Mouse (Mus musculus) 416B (cell line): ENCODE measurements at regions not wholly inside any gene's neighbourhood (a gene's known extent, or its start where the extent isn't known, plus 50 kb on each side); places are given as distances from the start of the nearest gene placed in this dataset.

ENCODE experiments used
- DNase-seq: peaks from one replicate; pipeline ENCODE4 v3.0.0; 2011; ENCODE audit warnings: low read depth

DNA sequence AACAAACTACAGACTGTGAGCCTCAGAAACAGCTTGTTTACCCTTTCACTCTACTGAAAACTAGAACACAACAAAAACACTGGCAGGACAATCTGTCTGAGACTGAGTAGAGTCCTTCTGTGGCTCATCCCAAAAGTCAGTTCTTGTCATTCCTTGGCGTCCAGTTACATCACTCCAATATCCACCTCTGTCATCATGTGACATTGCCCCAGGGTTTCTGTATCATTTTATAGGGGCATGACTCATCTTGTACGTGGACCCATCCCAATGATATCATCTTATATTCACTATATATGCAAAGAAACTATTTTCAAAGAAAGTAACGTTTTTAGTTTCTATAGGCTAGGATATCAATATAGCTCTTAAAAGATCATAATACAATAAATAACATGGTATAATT lies 152.3 kb downstream of the Dkk2 start:
- no peak for DNase-seq

DNA sequence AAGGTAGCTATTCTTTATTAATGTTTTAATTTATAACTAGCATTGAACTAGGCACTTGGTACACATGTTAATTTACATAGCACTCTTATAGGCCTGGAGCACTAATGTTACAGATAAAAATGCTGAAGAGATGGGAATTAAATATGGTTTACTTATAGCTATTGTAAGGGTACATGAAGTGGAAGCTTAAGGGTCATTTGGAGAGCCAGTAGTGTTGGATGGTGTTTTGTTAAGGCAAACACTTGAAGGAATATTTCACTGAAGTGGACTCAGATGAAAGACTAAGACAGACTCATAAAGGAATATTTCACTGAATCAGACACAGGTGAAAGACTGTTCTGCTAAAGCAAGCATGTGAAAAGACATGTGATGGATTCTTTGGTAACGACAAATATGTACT lies 172.7 kb downstream of the Dkk2 start:
- no peak for DNase-seq

DNA sequence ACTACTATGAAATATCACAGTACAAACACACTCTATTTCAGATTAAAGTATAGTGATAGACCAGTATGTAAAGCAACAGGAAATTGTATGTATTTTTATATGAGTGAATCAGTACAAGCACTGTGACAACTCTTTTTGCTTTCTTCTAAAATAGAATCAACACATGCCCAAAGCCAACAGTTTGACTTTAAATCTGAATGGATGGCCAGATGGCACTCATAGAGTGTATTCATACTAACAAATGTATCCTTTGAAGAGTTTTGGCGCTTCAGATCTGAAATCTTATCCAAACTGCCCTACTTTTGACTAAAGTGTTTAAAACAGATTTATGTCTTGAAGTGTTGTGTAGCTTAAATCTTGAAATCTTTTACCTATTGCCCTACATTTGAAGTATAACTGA lies 184.5 kb downstream of the Dkk2 start:
- DNase-seq, result no peak

DNA sequence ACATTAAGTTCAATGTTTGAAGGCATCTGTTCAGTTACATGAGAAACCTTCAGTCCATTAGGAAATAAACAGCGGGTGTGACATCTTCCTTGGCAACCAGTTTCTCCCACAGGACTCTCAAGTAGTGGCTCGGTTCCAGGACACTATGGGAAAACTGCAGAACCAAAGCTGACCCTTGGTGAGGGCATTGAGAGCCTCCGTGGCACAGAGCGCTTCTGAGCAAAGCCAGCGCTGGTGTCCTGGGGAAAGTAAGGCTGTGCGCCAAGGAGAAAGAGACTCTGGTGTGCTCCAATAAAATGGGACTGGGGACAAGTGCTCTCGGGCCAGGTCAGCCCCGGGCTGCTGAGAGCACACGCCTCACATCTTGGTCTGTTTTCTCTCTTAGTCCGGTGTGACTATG lies 189.7 kb downstream of the Dkk2 start:
- DNase-seq, result no peak

DNA sequence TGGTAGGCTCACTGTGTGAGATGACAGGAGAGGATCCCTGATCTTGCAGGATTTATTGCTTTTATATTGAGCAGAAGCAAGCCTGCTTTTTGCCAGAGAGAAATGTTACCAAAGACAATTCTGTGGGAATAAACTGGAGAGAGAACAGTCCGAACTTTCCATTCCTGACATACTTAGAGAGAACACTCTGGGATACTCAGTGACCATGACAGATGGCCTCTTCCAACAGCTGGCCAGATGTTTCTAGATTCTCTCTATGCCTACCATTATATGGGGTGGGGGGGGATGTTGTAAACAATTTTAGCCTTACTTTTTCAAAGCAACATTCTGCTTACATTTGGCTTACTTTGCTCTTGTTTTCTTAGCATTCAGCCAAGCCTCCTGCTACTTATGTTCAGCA lies 192.7 kb downstream of the Dkk2 start:
- DNase-seq, result no peak

DNA sequence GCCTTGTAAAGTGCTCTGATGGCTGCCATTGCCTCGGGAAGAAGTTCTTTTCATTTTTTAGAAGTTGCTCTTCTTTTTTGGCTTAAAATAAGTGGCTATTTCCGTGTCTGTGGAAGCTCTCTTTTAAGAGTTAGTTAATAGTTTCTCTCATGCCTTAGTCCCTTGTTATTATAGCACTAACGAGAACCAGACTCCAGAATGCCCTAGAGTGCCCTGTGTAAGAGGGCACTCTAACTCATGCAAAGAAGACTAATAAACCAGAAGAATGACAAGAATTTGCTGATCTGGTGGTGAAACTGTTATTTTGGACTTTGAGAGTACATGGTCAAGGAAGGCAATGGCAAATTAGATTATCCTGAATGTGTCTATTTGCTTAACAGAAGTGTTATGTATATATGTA lies 202.6 kb downstream of the Dkk2 start:
- DNase-seq, result no peak

DNA sequence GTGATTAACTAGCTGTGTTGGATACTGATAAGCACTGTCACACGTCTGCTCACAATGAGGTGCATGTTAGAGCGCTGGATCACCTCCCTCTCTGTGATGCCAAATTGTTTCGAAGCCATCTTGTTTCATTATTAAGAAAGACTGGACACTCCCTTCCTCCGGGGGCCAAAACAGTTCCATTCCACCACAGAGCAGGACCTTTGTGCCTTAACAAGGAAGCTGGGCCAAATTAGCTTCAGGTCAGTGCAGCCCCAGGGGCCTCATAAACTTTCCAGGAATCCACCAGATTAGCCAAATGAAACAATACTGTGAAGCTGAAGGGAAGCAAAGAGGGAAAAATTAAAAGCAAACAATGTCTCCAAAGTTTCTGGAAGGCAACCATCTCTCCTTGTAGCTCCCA lies 241.9 kb downstream of the Dkk2 start:
- DNase-seq, result no peak

DNA sequence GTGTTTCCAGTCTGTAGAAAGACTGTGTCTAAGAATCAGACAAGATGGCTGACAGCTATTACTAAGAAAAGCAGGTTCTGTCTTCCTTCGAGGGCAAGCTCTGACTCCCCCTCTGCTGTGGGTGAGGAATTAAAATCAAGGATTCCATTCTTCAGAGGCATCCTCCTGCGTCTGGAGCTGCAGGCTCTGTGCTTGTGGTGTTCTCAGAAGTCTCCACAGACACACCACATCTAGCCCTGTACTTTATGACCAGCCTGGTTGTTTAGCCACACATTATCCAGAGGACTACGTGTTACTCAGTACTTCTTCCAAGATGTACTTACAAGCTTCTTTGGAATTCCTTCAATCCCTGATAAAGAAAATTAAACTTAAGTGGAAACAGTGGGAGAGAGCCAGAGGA lies 258.5 kb downstream of the Dkk2 start:
- no peak for DNase-seq

DNA sequence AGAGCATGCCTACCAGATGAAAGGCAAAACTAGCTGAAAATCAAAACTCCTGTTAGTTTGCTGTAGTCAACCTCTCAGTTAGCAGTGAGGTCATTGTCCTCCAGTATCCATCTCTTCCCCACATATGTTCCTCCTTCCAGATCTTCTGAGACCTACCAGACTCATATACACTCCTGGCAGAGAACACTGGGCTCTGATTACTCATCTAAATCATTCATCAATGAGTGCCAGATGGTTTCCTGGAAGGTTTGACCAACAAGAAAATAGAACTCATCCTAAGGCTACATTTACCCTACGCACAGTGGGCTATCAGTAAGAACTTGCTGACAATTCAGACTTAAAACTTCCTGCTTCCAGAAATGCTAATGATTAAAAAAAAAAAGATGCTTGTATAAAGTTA lies 260.8 kb downstream of the Dkk2 start:
- no peak for DNase-seq

DNA sequence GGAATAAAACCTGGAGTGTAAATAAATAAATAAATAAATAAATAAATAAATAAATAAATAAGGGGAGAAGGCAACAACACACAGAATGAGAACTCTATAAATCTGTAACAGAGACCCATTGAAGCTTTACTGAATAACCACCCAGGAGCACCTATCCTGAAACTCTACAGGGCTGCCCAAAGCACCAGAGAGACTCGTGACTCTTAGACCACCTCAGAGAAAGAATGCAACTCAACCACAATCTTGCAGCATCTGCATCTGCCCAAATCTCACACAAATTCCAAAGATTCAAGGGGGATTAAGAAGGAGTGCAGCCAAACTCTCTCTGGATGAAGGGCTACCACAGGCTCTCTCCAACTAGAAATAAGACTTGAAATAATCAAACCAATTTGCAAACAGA lies 264.5 kb downstream of the Dkk2 start:
- no peak for DNase-seq

DNA sequence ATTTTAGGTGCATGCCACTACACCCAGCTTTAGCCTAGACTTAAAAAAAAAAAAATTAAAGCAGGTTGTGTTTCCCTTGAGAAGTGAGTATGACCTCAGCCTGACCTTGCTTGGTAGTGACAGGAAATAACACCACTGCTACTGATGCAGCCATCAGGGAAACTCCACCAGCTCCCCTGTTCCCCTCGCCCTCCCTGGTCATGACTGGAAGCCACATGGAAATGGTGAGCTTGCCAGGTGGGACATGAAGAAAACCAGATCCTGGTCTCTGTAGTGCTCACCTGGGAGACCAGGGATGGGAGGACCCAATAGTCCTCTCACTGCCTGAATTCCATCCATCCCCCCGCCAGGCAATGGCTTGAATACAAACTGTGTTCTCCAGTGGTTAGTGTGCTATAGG lies 268.1 kb downstream of the Dkk2 start:
- DNase-seq, result no peak

DNA sequence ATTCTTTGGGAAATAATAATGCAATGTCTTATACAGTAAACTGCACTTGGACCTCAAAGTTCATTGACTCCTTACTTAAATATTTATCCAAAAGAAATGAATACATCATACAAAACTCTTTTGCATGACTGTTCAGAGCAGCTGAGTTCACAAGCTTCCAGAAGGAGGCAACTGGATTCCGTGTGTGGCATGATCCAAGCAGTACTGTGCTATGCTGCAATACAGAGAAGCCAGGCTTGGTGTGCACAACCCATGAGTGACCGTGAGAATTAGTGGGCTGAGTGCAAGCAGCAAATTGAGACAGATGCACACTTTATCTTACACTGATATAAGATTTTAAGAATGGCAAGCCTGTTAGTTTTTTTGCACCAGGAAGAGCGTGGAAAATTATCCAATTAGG lies 270.0 kb upstream of the Gimd1 start:
- no peak for DNase-seq

DNA sequence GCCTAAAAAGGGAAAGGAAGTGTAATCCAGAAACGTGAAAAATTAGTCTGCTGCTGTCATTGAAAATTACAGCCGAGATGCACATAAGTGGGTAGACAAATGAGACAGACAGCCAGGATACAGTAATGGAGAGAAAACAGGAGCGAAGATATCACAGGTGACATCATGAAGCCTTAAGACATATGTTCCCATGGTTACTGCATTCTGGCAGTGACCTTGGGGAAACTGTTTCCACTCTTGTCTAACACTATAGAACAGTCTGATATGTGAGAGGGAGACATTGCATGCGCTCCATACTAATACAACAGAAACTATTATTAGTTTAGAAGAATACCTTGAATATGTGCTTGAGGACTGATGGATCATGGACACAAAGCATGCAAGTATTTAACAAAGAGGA lies 254.0 kb upstream of the Gimd1 start:
- DNase-seq, result no peak

DNA sequence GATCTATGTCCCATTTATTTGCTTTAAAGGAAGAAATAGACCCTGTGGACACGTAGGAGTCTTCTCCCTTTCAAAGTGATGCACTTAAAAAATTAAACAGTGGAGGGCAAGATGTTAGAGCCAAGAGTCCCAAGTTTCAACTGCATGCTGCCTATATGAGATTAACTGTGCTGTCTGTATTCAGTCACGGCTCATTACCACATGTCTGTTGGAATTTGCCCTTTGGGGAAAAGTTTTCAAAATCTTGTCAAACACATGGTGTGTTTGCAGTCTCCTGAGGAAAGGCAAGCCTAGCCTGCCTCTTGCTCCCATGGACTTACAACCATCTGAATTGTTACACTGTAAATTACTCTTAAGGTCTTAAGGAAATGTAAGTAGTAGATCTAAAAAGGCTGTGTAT lies 211.9 kb upstream of the Gimd1 start:
- no peak for DNase-seq

DNA sequence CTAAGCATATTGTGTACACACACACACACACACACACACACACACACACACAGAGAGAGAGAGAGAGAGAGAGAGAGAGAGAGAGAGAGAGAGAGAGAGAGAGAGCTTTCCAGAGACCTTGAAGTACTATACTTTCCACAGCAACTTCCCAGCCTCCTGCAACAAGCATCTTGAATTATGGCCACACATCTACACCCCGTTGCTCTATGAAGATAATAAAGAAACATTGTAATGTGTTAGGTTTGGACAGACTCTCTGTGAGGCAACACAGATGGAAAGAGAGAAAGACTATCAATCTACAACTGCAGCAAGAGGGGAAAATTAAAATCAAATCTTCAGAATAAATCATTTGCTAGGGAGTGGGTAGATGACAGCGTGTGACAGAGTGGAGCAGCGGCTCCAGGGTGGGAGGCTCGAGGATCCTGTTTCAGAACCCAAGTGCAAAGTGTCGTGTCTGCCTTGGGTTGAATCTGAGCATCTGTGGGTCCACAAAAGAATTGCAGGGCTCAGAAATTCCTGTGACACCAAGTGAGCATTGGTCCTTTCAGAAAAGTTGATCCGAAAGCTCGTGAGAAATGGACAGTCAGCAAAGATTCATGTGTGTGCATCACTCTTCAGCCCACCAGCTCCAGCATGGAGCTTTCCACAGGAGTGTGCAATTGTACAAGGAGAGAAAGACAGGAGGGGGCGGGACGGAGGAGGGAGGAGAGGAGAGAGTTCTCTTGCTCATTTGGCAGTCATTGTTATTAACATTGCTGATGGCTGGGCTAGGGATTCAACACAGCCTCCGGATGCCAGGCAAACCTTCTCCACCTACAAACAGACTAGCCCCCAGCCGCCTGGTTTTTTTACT lies 203.6 kb upstream of the Gimd1 start:
- DNase-seq, result no peak

DNA sequence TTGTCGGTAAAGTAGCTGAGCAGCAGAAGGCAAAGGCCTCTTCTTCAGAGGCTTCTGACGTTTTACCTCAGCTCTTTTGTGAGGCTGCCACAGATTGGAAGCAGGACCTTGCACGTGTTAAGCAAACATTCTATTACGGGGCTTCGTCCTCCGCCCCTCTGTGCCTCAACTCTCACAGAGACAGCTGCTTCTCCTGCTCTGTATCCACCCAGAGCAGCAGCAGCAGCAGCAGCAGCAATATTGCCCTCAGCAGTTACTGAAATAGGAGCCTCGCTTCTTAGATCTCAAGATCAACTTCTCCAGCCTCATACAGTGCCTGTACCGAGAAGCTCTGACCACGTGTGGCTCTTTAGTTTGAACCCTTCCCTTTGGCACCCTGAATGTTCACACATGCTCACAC lies 202.4 kb upstream of the Gimd1 start:
- DNase-seq, result no peak

DNA sequence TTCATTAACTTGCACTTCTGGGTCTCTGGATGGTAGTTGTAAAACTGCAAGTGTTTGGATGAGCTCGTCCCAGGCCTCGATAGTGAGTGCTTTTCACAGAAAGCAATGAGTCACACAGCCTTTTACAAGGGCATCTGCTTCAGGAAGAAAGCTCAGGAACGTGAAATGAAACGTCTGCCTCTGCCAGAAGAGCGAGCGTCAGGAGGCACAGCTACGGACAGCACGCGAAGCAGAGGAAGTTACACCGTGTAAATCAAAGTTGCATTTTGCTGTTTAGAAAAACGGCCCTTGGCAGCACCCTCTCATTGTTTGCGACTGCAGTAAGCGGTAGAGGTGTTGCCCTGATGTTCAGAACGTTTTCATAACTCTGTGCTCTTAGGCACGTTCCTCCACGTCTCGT lies 201.5 kb upstream of the Gimd1 start:
- DNase-seq, result no peak

DNA sequence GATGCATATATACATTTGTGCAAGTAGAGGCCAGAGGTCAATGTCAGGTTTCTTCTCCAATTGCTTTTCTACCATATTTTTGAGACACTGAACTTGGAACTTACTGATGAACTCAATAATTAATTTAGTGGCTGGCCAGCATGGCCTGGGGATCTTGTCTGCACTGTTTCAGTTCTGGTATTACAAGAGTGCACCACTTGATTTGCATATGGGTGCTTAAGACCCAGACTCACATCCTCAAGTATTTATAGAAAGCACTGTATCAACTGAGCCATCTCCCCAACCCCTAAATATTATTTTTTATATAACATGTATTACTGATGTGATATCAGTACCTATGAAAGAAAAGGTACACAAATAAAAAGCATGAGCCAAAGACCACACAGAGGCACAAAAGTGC lies 197.8 kb upstream of the Gimd1 start:
- DNase-seq, result no peak

DNA sequence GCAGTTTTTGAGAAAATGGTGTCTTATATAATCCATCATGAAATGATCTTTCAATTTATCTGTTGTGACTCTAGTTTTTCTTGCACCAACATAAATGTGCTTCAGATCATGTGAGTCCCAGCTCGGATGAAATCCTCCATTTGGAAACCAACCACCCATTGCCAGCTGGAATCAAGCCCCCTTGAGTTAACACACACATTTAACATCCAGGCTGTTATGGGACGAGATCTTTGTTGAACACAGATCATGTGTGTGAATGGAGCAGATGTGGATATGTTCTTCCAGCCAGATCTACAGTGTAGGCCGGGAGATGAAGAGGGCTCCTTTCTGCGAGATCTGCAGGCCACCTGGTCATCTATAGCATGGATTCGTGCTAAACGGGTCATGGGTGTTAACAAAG lies 188.4 kb upstream of the Gimd1 start:
- no peak for DNase-seq

DNA sequence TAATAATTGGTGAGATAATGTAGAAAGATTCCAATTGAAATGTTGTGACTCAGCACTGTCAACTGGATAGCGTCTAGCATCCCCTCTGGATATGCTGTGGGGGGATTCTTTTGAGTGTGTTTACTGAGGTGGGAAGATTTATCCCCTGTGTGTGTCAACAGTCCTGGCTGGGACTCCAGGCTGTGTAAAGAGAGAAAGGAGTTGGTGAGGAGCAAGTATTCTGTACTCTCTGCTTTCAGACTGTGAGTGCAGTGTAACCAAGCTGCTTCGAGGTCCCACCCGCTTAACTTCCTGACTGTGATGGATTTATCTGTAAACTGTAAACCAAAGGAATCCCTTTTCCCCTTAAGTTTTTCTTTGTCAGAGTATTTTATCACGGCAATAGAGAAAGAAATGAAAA lies 175.7 kb upstream of the Gimd1 start:
- DNase-seq, result no peak

DNA sequence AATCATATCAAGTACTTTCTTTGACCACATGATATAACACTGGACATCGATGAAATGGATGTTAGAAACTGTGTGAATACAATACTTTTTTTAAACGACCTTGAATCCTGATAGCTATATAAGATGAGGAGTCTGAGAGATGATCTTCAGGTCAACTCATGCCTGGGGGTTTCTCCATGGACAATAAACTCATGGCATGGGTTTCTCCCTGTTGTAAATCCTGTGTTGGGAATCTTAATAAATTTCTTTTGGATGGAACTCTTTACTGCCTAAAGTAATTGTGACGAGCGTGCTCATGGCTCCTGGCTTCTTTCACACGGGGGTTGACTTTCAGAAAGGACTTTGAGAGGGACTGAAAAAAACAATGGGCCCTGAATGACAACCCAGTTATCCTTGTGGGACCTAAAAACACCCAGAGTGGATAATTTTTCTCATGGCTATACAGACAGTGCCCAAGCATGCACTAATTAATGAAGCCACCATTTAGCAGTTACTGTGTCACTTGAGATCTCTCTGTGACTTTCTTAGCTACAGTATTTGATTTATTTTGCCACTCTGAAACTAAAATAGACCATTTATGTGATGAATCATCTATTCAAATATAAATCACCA lies 167.2 kb upstream of the Gimd1 start:
- no peak for DNase-seq

DNA sequence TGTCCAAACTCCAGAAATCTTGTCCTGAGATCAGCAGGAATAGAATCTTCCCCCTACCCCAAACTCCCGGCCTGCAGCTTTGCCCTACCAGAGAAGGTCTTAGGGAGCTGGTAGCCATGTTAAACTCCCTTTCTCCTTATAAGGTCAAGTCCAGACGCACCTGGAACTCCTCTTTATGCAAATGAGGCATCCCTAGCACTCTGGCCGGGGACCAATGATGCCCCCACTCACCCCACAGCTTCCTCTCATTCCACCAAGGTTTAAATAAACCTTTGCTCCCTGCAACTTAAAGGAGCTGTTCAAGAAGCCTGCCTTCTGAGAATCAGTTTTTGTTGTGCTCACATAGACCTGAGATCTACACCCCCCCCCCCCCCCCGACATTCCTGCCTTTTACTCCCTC lies 158.6 kb upstream of the Gimd1 start:
- no peak for DNase-seq

DNA sequence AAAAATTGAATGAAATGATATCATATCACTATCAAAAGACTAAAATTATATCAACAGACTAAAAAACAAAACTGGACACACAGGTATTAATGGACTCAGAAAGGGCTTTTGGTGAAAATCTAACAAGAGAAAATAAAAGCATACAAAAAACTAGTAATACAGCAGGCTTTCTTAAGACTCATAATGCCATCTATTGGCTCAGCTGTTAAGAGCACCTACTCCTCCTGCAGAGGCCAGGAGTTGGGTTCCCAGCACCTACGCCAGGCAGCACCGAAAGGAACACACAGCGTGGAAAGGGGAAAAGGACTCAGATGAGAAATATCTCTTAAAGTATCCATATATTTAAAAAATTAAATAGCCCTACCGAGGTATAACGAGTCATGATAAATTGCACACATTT lies 151.9 kb upstream of the Gimd1 start:
- peak; percentile 22 for DNase-seq

DNA sequence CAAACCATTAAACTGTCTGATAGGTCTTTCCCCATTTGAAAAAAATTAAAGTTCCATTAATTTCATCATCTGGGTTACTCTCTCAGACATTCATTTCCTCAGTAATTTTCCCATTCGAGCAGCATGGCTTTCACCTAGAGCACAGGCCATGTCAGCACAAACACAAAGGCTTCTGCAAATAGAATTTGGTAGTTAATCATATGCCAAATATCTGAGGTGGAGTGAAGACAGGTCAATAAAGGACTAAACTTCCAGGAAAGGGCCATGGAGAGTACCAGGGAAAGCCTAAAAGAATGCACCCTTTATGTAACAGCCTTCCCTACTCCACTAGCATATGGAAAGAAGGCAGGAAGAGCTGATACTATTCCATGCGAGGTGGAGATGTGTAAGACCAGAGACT lies 150.3 kb upstream of the Gimd1 start:
- DNase-seq, result no peak
